Mouse (Mus musculus) spleen, postnatal 4 days (tissue): ENCODE results near the gene Clptm1l.

Source experiments
- DNase-seq, 2 experiments: peaks; one replicate each; pipeline ENCODE4 v3.0.0; 2022; ENCODE audit warnings: low spot score in 2 of 2

Clptm1l gene

GRCm38 (mm10) chr13:73603522-73604155 is at the start of gene Clptm1l:
Gene Clptm1l (plus strand): TSS chr13:73604006.
- DNase-seq: peak; percentile 93 to 97

- DNase-seq: no peak
These were observed 39.6 kb upstream of the Clptm1l start for GRCm38 (mm10) chr13:73564201-73564600.

- no peak for DNase-seq
These were observed 28.8 kb upstream of the Clptm1l start for GRCm38 (mm10) chr13:73575051-73575450.

- DNase-seq: no peak
These were observed 26.5 kb upstream of the Clptm1l start for GRCm38 (mm10) chr13:73577277-73577676.

GRCm38 (mm10) chr13:73591488-73591887 is 12.3 kb upstream of the Clptm1l start:
- DNase-seq: no peak

GRCm38 (mm10) chr13:73592546-73592945 is 11.3 kb upstream of the Clptm1l start:
- no peak for DNase-seq

- DNase-seq: no peak
These were observed 7.5 kb upstream of the Clptm1l start for GRCm38 (mm10) chr13:73596276-73596675.

GRCm38 (mm10) chr13:73600217-73600616 is 3.6 kb upstream of the Clptm1l start:
- DNase-seq: no peak

GRCm38 (mm10) chr13:73603046-73603445 is 760 bp upstream of the Clptm1l start:
- DNase-seq: no peak

- DNase-seq: no peak
These were observed 551 bp downstream of the Clptm1l start for GRCm38 (mm10) chr13:73604156-73604957.

- DNase-seq: no peak
These were observed 14.6 kb downstream of the Clptm1l start for GRCm38 (mm10) chr13:73618406-73618805.

GRCm38 (mm10) chr13:73620637-73621036 is 16.8 kb downstream of the Clptm1l start:
- DNase-seq: no peak

- no peak for DNase-seq
These were observed 22.6 kb downstream of the Clptm1l start for GRCm38 (mm10) chr13:73626410-73626744.

GRCm38 (mm10) chr13:73626745-73627549 is 23.1 kb downstream of the Clptm1l start, which contains the start of gene Tert:
Gene Tert (plus strand): TSS chr13:73626911.
- peak; percentile 42 to 71 for DNase-seq

GRCm38 (mm10) chr13:73628586-73629113 is 24.8 kb downstream of the Clptm1l start:
- no peak for DNase-seq

- DNase-seq: no peak
These were observed 28.0 kb downstream of the Clptm1l start for GRCm38 (mm10) chr13:73631837-73632236.

- no peak for DNase-seq
These were observed 34.0 kb downstream of the Clptm1l start for GRCm38 (mm10) chr13:73637826-73638225.

- DNase-seq: no peak
These were observed 37.5 kb downstream of the Clptm1l start for GRCm38 (mm10) chr13:73641296-73641695.

GRCm38 (mm10) chr13:73646397-73647087 is 42.7 kb downstream of the Clptm1l start:
- peak; percentile 49 to 68 for DNase-seq

GRCm38 (mm10) chr13:73653266-73653665 is 49.5 kb downstream of the Clptm1l start:
- DNase-seq: no peak

- DNase-seq: no peak
These were observed 51.2 kb downstream of the Clptm1l start for GRCm38 (mm10) chr13:73654976-73655375.
